In genomic region chr6:127152106-127152951, GRCm38 (mm10) we compare ENCODE assay signal across 8 mouse cellular contexts. TPM values are rescaled to one million over a fixed set of nuclear protein-coding genes. Genes with fewer than 3 reads are reported as not detected.
A peak's percentile ranks its signal among the peaks of the same experiment; 100 is the strongest.
DNase-seq lines count a peak whose midpoint lies in the region; ATAC-seq lines count a peak whose summit lies in the region.

Gene Ccnd2 (minus strand): TSS chr6:127152193.

- peak within 1 kb of the TSS; percentile 45 for H3K9ac ChIP-seq in forebrain, embryonic 15.5 days (replicated peaks)
- H3K9ac ChIP-seq in hindbrain, embryonic 13.5 days = peak within 1 kb of the TSS; percentile 55

- peaks cover 72% of the 10 kb centered on the region for H3K4me1 ChIP-seq in forebrain, embryonic 15.5 days
- H3K4me1 ChIP-seq in hindbrain, embryonic 13.5 days (replicated peaks) = peaks cover 73% of the 10 kb centered on the region

- no peaks in the 10 kb centered on the region for H3K36me3 ChIP-seq in forebrain, embryonic 15.5 days
- no peaks in the 10 kb centered on the region for H3K36me3 ChIP-seq in hindbrain, embryonic 13.5 days

- peak within 1 kb of the TSS; percentile 83 for H3K4me2 ChIP-seq in forebrain, embryonic 15.5 days (replicated peaks)
- peak within 1 kb of the TSS; percentile 74 for H3K4me2 ChIP-seq in hindbrain, embryonic 13.5 days

- no peaks in the 10 kb centered on the region for H3K9me3 ChIP-seq in forebrain, embryonic 15.5 days
- H3K9me3 ChIP-seq in hindbrain, embryonic 13.5 days = no peaks in the 10 kb centered on the region

- WGBS in forebrain, embryonic 15.5 days = under 1% methylated on average over 40 of the region's 40 CpGs
- WGBS in hindbrain, embryonic 13.5 days = under 1% methylated on average over 40 of the region's 40 CpGs

- H3K27me3 ChIP-seq in forebrain, embryonic 15.5 days = peaks cover 34% of the 10 kb centered on the region
- H3K27me3 ChIP-seq in hindbrain, embryonic 13.5 days = peaks cover 80% of the 10 kb centered on the region

- peak within 1 kb of the TSS; percentile 57 for H3K4me3 ChIP-seq in forebrain, embryonic 15.5 days
- peak within 1 kb of the TSS; percentile 47 for H3K4me3 ChIP-seq in hindbrain, embryonic 13.5 days

- DNase-seq in adrenal gland, adult 18-20 months (ENCODE audit: low spot score in 2 of 2) = peak; percentile 52 to 62
- DNase-seq in layer of hippocampus, postnatal 25 days (ENCODE audit: extremely low spot score in 1 of 2, low spot score in 1 of 2) = no peak
- DNase-seq in lung, postnatal 25 days (ENCODE audit: low spot score) = peak; percentile 90
- peak; percentile 48 for DNase-seq in retina, postnatal 1 day
- DNase-seq in cerebellum, adult 11-12 months = no peak

- peak; percentile 54 for ATAC-seq in CD4-positive, CD25-positive, alpha-beta regulatory T cell, adult 4 months
- ATAC-seq in forebrain, embryonic 15.5 days (replicated peaks) = peak; percentile 63
- peak; percentile 37 for ATAC-seq in hindbrain, embryonic 13.5 days (ENCODE audit: low FRiP score)

- peak within 1 kb of the TSS; percentile 70 for H3K27ac ChIP-seq in forebrain, embryonic 15.5 days (replicated peaks)
- H3K27ac ChIP-seq in hindbrain, embryonic 13.5 days = peak within 1 kb of the TSS; percentile 40; the same call in 1 of the 2 replicates

RNA-seq across cellular contexts. Expression of gene Ccnd2, which starts in this region (rescaled TPM):
- 100 to 1,000 TPM; 616 to 775 TPM for polyA plus RNA-seq in CD4-positive, CD25-positive, alpha-beta regulatory T cell, adult 4 months (2017; shearing (Covaris generic))
- total RNA-seq in adrenal gland, adult 18-20 months (2021) = 100 to 1,000 TPM; 471 to 478 TPM
- polyA plus RNA-seq in forebrain, embryonic 15.5 days (2015; fragmentation: Nextera tagmentation; extraction: Ambion mirVana) = 1,282 and 1,421 TPM in 2 replicates
- 270 and 302 TPM in 2 replicates for polyA plus RNA-seq in hindbrain, embryonic 13.5 days (2015; fragmentation: Nextera tagmentation; extraction: Ambion mirVana)
- 100 to 1,000 TPM; 137 to 150 TPM for total RNA-seq in layer of hippocampus, postnatal 25 days (2021)

Comparison
In these comparisons a context has a peak if more than half of its experiments do, and no peak if none do; other contexts are left out.
1. DNase-seq: peak in adrenal gland, adult 18-20 months (2 of 2), lung, postnatal 25 days (single experiment) and retina, postnatal 1 day (single experiment); none in layer of hippocampus, postnatal 25 days (0 of 2) and cerebellum, adult 11-12 months (single experiment).
2. Peak in every context shown above with its lines, with median percentiles within 50 percentile points of each other: ATAC-seq.